Mouse (Mus musculus) limb, embryonic 15.5 days (tissue): ENCODE measurements at regions not wholly inside any gene's neighbourhood (a gene's known extent, or its start where the extent isn't known, plus 50 kb on each side); places are given as distances from the start of the nearest gene placed in this dataset.

Experiments
- ATAC-seq: fragments of 200-750 bp; cut with Nextera tagmentation; 2 replicates; pipeline ENCODE4 v1.8.0; 2017; ENCODE audit warnings: low read depth, moderate TSS enrichment; ENCODE audit not compliant: insufficient number of reproducible peaks, low FRiP score, low TSS enrichment
- H3K27ac ChIP-seq: fragments of 300-500 bp; sonication (generic); 2 replicates; pipeline ENCODE4 v1.5.1; 2015; ENCODE audit warnings: moderate library complexity, mild to moderate bottlenecking, inconsistent platforms
- H3K27me3 ChIP-seq: fragments of 300-500 bp; sonication (generic); 2 replicates; pipeline ENCODE4 v1.6.1; 2015; ENCODE audit warnings: inconsistent platforms
- H3K36me3 ChIP-seq: fragments of 300-500 bp; sonication (generic); 2 replicates; pipeline ENCODE4 v1.6.1; 2015; ENCODE audit warnings: inconsistent platforms
- H3K4me1 ChIP-seq: fragments of 300-500 bp; sonication (generic); 2 replicates; pipeline ENCODE4 v1.6.1; 2015; ENCODE audit warnings: inconsistent platforms
- H3K4me2 ChIP-seq: fragments of 300-500 bp; sonication (generic); 2 replicates; pipeline ENCODE4 v1.6.1; 2015; ENCODE audit warnings: mild to moderate bottlenecking, inconsistent platforms
- H3K4me3 ChIP-seq: fragments of 300-500 bp; sonication (generic); 2 replicates; pipeline ENCODE4 v1.5.1; 2015; ENCODE audit warnings: mild to moderate bottlenecking, inconsistent platforms
- H3K9ac ChIP-seq: fragments of 300-500 bp; sonication (generic); 2 replicates; pipeline ENCODE4 v1.6.1; 2015; ENCODE audit warnings: inconsistent platforms
- H3K9me3 ChIP-seq: fragments of 300-500 bp; sonication (generic); 2 replicates; pipeline ENCODE4 v1.6.1; 2016; ENCODE audit warnings: inconsistent platforms
- WGBS: fragments of 180-500 bp; shearing (Covaris S2); methylation state at CpG from one replicate; pipeline ENCODE4 v1.1.7; 2015; 5-methylcytosine and 5-hydroxymethylcytosine counted together

DNA sequence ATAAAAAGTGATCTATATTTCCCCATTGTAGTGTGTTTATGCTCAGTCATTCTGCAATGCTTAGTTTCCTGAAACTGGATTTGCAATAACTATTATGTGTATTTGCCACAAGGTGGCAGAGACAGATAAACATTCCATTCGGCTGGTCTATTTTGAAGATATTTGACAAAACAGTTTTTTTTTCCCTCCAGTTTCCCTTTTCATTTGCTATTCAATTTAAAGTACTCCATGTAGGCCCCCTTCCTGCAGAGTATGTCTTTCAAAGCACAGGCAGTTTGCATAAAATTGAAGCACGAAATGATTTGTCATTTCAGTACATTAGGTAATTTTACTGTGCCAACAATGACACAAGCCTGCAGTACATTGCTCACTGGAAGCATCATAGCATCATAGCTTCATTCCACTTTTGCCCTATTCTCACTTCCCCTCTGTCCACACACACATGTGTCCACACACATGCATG lies 184.3 kb upstream of the Palmd start:
- WGBS: 54% methylated on average over 2 of the region's 2 CpGs
- Histone ChIP-seq H3K9ac (no peak overlapping the region), H3K27ac (no peak overlapping the region), H3K4me2 (no peak overlapping the region), H3K9me3 (no peaks in the 10 kb centered on the region), H3K27me3 (no peaks in the 10 kb centered on the region), H3K36me3 (no peaks in the 10 kb centered on the region), H3K4me1 (no peaks in the 10 kb centered on the region), H3K4me3 (no peak overlapping the region)
- no peak for ATAC-seq

GRCm38 (mm10) chr3:117152414-117152813 lies 183.6 kb upstream of the Palmd start:
- Histone ChIP-seq H3K4me3 (no peak overlapping the region), H3K4me1 (no peaks in the 10 kb centered on the region), H3K9me3 (no peaks in the 10 kb centered on the region), H3K27ac (no peak overlapping the region), H3K27me3 (no peaks in the 10 kb centered on the region), H3K9ac (no peak overlapping the region), H3K4me2 (no peak overlapping the region), H3K36me3 (no peaks in the 10 kb centered on the region)
- ATAC-seq: no peak
- 85% methylated on average over 8 of the region's 8 CpGs for WGBS

DNA sequence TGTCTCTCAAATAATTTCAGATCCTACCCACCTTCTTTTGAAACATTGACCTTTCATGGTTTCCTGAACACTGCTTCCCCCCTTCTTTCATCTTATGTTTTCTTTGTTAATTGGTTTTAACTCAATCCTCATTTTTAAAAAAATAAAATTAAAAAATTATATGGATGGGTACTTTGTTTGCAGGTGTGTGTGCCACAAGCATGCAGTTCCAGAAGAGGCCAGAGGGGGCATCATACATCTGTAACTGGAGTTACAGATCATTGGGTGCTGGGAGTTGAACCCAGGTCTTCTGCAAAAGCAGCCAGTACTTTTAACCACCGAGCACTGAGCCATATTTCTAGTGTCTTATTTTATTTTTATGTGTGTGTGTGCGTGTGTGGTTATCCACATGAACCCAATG lies 178.6 kb upstream of the Palmd start:
- Histone ChIP-seq H3K27ac (no peak overlapping the region), H3K27me3 (no peaks in the 10 kb centered on the region), H3K9ac (no peak overlapping the region), H3K9me3 (no peaks in the 10 kb centered on the region), H3K4me1 (no peaks in the 10 kb centered on the region), H3K36me3 (no peaks in the 10 kb centered on the region), H3K4me3 (no peak overlapping the region), H3K4me2 (no peak overlapping the region)
- 89% methylated on average over 2 of the region's 2 CpGs for WGBS
- ATAC-seq: no peak

- Histone ChIP-seq H3K27ac (no peak overlapping the region), H3K4me3 (no peak overlapping the region), H3K9ac (no peak overlapping the region), H3K36me3 (no peaks in the 10 kb centered on the region), H3K9me3 (no peaks in the 10 kb centered on the region), H3K4me2 (no peak overlapping the region), H3K27me3 (no peaks in the 10 kb centered on the region), H3K4me1 (no peaks in the 10 kb centered on the region)
- no peak for ATAC-seq
- 68% methylated on average over 2 of the region's 2 CpGs for WGBS
Measured at GRCm38 (mm10) chr3:117139835-117140234, 171.0 kb upstream of the Palmd start.

DNA sequence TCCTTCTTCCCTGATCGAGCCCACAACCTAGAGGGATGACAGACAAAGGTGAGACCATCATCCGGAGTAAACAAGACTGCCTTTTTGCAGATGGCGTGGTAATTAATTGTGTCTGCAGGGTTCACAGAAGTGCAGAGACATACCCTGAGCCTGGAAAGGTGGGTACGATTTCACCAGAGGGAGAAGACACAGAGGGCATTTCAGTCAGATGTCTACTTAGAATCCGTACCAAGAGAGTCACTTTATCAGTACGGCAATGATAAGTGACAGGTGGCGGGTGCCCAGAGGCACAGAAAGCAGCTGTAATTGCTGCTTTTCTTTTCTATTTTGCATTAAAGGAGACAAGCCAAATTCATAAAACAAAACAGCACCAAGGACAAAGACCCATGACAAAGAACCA lies 169.9 kb upstream of the Palmd start:
- no peaks in the 10 kb centered on the region for H3K27me3 ChIP-seq
- H3K4me1 ChIP-seq: no peaks in the 10 kb centered on the region
- H3K27ac ChIP-seq: no peak overlapping the region
- no peak for ATAC-seq
- H3K36me3 ChIP-seq: no peaks in the 10 kb centered on the region
- 67% methylated on average over 7 of the region's 7 CpGs for WGBS
- H3K4me3 ChIP-seq: no peak overlapping the region
- no peak overlapping the region for H3K9ac ChIP-seq
- H3K4me2 ChIP-seq: no peak overlapping the region
- no peaks in the 10 kb centered on the region for H3K9me3 ChIP-seq

- H3K36me3 ChIP-seq: no peaks in the 10 kb centered on the region
- ATAC-seq: no peak
- no peaks in the 10 kb centered on the region for H3K27me3 ChIP-seq
- no peaks in the 10 kb centered on the region for H3K9me3 ChIP-seq
- no peak overlapping the region for H3K4me3 ChIP-seq
- H3K4me1 ChIP-seq: no peaks in the 10 kb centered on the region
- no peak overlapping the region for H3K4me2 ChIP-seq
- no peak overlapping the region for H3K27ac ChIP-seq
- no peak overlapping the region for H3K9ac ChIP-seq
- 75% methylated on average over 4 of the region's 4 CpGs for WGBS
Measured at GRCm38 (mm10) chr3:117132897-117133296, 164.1 kb upstream of the Palmd start.

DNA sequence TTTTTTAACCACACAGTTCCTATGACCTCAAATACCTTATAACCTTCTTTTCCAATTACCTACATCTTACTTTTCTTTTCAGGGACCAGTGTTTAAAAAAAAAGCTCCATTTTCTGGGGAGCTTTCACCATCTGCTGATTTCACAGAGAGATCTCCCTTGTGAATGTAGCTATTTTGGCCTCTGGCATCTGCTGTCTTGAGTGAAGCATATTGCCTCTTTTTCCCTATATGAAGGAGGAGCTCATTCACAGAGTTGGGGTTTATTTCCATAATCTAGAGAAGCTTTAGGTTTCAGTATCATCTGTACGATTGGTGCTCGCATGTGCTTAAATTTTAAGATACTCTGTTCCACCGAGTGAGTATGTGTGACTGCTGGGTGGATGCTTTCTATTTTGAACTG lies 153.4 kb upstream of the Palmd start:
- H3K4me3 ChIP-seq: no peak overlapping the region
- no peaks in the 10 kb centered on the region for H3K36me3 ChIP-seq
- H3K9me3 ChIP-seq: no peaks in the 10 kb centered on the region
- H3K4me1 ChIP-seq: no peaks in the 10 kb centered on the region
- 90% methylated on average over 3 of the region's 3 CpGs for WGBS
- H3K27ac ChIP-seq: no peak overlapping the region
- no peak overlapping the region for H3K4me2 ChIP-seq
- H3K27me3 ChIP-seq: no peaks in the 10 kb centered on the region
- ATAC-seq: no peak
- no peak overlapping the region for H3K9ac ChIP-seq

DNA sequence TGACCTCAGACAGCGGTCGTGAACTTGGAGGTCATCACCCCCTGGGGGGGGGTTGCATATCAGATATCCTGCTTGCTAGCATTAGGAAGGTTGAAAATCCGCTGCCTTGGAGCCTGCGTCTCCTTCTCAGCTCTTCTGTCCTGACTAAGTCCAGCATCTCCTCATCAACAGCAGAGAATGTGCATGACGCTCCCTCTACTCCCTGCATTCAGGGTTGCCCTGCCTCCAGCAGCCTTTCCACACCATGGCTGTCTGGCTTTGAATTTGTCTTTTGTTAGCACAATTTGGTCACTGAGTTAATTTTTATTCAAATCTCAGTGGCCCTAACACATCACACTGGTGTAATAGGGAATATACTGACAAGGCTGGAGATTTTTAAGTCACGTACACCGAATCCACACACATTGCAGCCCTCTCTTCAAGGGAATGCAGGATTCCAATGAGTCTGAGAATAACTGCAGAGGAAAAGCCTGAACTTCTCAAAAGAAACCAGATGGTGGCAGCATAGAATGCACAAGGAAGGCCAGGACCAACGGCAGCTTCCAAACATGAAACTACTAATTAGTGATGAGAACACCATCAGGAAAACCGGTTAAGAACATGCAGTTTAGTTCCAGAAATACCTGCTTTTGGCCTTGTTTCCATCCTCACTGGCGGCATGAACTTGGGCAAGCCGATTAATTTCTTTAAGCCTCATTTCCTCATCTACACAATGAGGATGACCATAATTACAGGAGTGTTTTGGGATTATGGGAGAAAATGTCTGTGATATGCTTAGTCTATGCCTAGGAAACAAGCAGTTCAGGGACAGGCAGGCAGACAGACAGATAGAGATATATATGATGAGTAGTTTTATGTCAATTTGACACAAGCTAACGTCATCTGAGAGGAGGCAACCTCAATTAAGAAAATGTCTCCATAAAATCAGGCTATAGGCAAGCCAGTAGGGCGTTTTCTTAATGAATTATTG lies 151.6 kb upstream of the Palmd start:
- Histone ChIP-seq H3K36me3 (no peaks in the 10 kb centered on the region), H3K4me3 (no peak overlapping the region), H3K4me1 (no peaks in the 10 kb centered on the region), H3K27me3 (no peaks in the 10 kb centered on the region), H3K4me2 (no peak overlapping the region), H3K9ac (no peak overlapping the region), H3K27ac (no peak overlapping the region), H3K9me3 (no peaks in the 10 kb centered on the region)
- WGBS: 58% methylated on average over 13 of the region's 13 CpGs
- no peak for ATAC-seq

GRCm38 (mm10) chr3:117119576-117119975 lies 150.8 kb upstream of the Palmd start:
- H3K36me3 ChIP-seq: no peaks in the 10 kb centered on the region
- H3K9me3 ChIP-seq: no peaks in the 10 kb centered on the region
- H3K27me3 ChIP-seq: no peaks in the 10 kb centered on the region
- H3K9ac ChIP-seq: no peak overlapping the region
- H3K4me3 ChIP-seq: no peak overlapping the region
- WGBS: 81% methylated on average over 5 of the region's 5 CpGs
- H3K27ac ChIP-seq: no peak overlapping the region
- H3K4me2 ChIP-seq: no peak overlapping the region
- ATAC-seq: no peak
- H3K4me1 ChIP-seq: no peaks in the 10 kb centered on the region

DNA sequence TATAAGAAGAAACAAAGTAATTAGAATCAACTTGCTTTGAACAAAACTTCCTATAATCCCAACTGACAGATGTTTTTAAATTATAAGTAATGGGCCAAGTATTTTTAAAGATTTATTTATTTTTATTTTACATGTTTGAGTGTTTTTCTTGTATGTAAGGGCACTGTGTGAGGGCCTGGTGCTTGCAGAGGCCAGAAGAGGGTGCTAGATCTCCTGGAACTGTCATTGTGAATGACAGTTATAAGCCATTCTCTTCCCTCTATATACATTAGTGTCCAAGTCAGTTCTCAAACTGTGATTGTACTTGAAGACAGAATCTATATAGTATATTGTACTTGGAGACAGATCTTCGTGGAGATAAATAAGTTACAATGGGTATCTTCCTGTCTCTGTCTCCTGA lies 149.1 kb upstream of the Palmd start:
- H3K4me3 ChIP-seq: no peak overlapping the region
- no peaks in the 10 kb centered on the region for H3K9me3 ChIP-seq
- H3K4me2 ChIP-seq: no peak overlapping the region
- H3K36me3 ChIP-seq: no peaks in the 10 kb centered on the region
- no peak for ATAC-seq
- no peak overlapping the region for H3K9ac ChIP-seq
- no peaks in the 10 kb centered on the region for H3K27me3 ChIP-seq
- 39% methylated on average over 1 of the region's 1 CpGs for WGBS
- no peak overlapping the region for H3K27ac ChIP-seq
- H3K4me1 ChIP-seq: no peaks in the 10 kb centered on the region

DNA sequence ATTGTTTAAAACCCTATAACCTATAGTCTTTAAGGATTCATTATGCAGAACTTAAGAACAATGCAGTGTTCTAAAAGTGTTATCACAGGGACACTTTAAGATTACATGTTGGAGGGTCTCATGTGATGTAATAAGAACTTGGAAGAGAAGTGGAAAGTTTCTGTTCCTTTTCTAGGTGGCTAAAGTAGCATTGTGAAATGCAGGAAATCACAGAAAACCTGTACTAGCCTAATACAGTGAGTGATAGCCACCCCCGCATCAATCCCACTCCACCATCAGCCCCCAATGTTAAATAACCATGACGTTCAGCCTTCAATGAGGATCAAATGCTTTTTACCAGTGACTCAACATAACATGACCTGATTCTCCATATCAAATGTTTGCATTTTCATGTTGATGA lies 147.4 kb upstream of the Palmd start:
- Histone ChIP-seq H3K9me3 (no peaks in the 10 kb centered on the region), H3K4me1 (no peaks in the 10 kb centered on the region), H3K9ac (no peak overlapping the region), H3K27me3 (no peaks in the 10 kb centered on the region), H3K27ac (no peak overlapping the region), H3K4me3 (no peak overlapping the region), H3K4me2 (no peak overlapping the region), H3K36me3 (no peaks in the 10 kb centered on the region)
- WGBS: 84% methylated on average over 2 of the region's 2 CpGs
- ATAC-seq: no peak

DNA sequence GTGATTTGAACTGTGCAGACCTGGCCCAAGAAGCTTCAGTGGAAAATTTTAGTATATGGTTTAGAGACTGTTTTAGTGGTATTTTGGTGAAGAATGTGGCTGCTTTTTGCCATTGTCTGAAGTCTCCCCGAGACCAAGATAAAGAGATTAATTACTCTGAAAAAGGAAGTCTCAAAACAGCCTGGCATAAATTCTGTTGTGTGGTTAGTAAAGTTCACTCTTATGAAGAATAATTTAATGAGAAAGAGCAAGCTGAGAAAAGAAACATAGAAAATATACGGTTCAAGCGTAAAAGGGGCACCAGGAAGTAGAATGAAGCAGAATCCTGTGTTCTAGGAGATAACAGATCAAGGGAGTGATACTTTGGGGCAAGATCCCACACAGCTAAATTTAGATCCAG lies 144.0 kb upstream of the Palmd start:
- no peak for ATAC-seq
- Histone ChIP-seq H3K4me2 (no peak overlapping the region), H3K9ac (no peak overlapping the region)

More for the DNA sequence above, 144.0 kb upstream of the Palmd start:
- Histone ChIP-seq H3K36me3 (no peaks in the 10 kb centered on the region), H3K9me3 (no peaks in the 10 kb centered on the region), H3K27me3 (no peaks in the 10 kb centered on the region), H3K27ac (no peak overlapping the region), H3K4me1 (peaks cover 4% of the 10 kb centered on the region; the same call in 1 of the 2 replicates), H3K4me3 (no peak overlapping the region)
- 86% methylated on average over 3 of the region's 3 CpGs for WGBS
